Mouse (Mus musculus): Measurements from ENCODE around the gene Itga9. TPM values are rescaled to one million over a fixed set of nuclear protein-coding genes. Genes with fewer than 3 reads are reported as not detected.

Itga9 gene
- polyA plus RNA-seq (2017; shearing (Covaris generic)): 0.44 TPM

DNA sequence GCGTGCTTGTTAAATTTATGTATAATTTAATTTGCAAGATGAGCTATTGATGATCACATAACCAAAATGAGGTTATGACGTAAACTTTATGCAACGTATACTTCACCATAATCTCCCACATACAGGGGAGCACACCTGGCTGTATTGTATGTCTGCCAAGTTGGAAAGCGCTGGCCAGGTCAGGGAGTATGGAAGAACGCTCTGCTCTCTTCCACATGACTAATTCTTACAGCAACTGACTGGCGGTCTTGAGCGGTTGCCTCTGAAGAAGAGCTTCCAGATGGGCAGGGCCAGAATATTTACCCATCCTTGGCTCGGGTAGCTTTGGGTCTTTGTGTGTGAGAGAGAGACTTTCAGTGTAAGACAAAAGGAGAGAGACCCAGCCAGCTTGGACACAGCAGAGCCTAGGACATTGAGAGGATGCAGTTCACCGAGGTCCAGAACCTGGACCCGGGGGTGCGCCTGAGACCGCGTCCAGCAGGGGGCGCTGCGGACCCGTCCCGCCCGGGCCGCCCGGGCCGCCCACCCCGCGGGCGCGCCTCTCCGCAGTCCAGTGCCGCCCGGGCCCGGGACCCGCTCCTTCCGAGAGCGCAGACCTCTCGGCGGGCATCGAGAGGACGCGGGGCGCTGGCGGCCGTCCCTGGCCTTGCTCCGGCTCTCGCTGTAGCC is at the start of gene Itga9:
TSS of gene Itga9 (plus strand) at position 543 of the 669 bp plus-strand sequence.

DNA sequence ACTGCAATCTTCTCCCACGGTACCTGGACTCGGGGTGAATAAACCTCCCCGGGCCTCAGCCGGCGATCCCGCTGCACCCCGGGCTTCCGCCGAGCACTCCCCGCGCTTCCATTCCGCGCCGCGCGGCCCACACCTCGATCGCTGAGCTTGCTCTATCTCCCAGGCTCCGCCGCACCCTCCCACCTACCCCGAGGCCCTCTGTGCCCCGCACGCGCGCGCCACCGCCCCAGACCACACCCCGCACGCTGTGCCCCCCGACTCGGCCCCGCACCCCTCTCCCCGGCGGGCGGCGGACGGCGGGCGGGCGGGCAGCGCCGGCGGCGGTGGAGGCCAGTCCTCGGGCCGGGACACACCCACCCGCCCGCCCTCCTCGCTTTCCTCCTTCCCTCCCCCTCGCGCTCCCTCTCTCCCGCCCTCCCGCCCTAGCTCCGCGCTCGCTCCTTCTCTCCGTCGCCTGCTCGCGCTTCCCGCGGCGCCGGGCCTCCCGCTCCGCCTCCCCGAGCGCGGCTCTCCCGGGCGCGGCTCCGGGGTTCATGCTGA is 319.7 kb downstream of the Itga9 start, which contains the start of gene Ctdspl:
TSS of gene Ctdspl (plus strand) at position 343 of the 540 bp plus-strand sequence.

Other genes with a start within 250 kb of the Itga9 start
- gene Eomes, start 128.5 kb upstream of the Itga9 start, polyA plus RNA-seq (2017; shearing (Covaris generic)): 6.8 TPM
- 89.5 TPM for gene Golga4, start 100.4 kb upstream of the Itga9 start, polyA plus RNA-seq (2017; shearing (Covaris generic))